Mouse (Mus musculus): ENCODE measurements around the gene Clock.

The Clock gene

GRCm38 (mm10) chr5:76285699-76286098 is 18.9 kb downstream of the Clock start:
- no peak for DNase-seq (ENCODE audit: extremely low spot score, low read depth, low spot score)

DNA sequence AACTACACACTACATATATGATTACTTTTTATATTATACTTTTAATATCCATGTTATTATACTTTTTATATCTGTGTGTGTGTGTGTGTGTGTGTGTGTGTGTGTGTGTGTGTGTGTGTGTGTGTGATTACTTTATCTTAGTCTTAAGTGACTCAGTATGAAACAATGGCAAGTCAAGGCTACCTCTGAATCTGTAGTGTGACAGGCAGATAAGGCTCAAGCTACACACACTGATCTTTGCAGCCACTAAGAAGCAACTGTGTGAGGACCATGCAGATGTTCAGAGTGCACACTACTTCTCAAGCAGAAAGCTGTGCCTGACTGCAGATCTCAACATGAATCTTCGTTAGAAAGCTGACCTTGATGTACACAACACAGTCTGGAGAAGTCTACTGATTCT is 20.7 kb downstream of the Clock start:
- no peak for DNase-seq (ENCODE audit: extremely low spot score, low read depth, low spot score)

DNA sequence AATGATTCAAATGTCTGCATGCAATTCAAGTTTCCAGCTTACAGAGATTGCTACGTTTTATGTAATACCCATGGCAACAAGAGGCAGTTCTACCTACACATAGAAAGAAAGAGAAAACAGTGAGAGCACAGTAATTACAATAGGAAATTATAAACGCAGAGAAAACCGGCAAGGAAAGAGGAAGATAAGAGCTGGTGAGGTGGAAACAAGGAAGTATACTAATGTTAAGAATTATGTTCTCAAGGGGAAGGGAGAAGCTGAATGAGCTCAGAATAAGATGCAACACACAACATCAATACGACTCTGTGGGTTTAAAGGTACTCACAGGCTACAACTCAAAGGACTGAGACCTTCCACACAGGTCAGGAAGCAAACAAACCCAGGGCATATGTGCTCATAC is 29.6 kb downstream of the Clock start:
- DNase-seq (ENCODE audit: extremely low spot score, low read depth, low spot score) = no peak

GRCm38 (mm10) chr5:76250948-76251347 is 53.6 kb downstream of the Clock start:
- DNase-seq (ENCODE audit: extremely low spot score, low read depth, low spot score) = no peak

- no peak for DNase-seq (ENCODE audit: extremely low spot score, low read depth, low spot score)
Measured at GRCm38 (mm10) chr5:76246539-76246938, 58.1 kb downstream of the Clock start.

DNA sequence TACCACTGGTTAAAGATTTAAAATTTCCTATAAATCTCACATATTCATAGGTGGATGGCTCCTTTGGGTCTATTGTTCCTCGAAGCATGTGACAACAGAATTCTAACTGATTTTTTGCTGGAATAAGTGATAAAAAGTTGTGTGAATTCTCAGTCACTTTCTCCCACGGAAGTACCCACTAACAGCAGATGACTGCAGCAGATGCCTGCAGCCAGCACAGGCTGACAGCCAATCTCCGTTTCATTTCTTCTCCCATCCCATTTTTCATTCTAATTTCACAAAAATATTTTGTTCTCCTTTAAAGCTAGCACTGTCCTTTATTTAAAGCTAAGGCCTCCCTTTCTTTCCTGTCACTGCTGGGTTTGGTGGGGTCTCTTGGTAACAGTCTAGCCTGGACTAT is 59.2 kb downstream of the Clock start:
- no peak for DNase-seq (ENCODE audit: extremely low spot score, low read depth, low spot score)

- DNase-seq (ENCODE audit: extremely low spot score, low read depth, low spot score) = no peak
Measured at GRCm38 (mm10) chr5:76244430-76244829, 60.2 kb downstream of the Clock start.

GRCm38 (mm10) chr5:76243929-76244328 is 60.7 kb downstream of the Clock start:
- no peak for DNase-seq (ENCODE audit: extremely low spot score, low read depth, low spot score)

DNA sequence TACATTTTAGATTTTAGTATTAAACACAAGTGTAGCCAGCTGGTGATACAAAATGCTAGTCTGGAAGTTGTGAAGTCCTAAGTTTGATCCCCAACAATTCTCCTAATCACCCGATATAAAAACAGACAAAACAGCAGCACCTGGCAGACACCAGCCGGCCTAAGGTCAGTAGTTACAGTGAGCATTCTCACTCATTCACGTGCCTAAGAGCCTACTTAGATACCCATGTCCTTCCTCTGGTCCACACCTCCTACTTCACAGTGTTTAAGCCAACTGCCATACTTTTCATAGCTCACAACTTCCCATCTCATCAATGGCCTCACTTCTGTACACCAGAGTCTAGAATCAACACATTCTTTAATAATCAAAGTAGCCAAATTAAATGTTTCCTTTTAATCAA is 61.3 kb downstream of the Clock start:
- no peak for DNase-seq (ENCODE audit: extremely low spot score, low read depth, low spot score)

DNA sequence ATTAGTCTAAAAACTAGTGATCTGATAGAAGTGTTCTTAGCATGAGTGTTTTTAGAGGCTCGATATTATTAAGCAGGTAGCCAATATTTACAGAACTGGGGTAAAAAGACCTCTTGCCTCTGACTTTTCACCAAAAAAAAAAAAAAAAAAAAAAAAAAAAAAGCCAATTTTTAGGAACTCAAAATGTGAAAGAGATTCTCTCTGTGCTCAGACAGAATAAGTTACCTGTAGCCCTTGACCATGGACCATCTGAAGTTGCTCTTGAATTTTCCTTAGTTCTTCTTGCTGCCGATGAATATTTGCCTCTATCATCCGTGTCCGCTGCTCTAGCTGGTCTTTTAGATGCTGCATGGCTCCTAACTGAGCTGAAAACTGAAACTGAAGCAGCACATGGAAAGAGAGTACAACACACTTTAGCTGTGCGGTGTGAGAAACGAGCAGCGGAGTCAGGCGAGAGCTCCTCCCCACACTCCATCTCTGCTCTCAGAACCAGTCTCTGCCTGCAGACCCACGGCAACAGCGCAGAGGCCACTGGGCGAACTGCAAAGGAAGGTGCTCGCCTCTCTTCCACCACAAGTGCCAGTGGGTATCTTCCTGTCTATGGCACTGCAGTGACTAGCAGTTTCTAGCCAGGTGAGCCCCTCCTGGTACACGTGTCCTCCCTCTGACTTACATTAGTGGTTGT is 73.3 kb downstream of the Clock start:
- no peak for DNase-seq (ENCODE audit: extremely low spot score, low read depth, low spot score)

DNA sequence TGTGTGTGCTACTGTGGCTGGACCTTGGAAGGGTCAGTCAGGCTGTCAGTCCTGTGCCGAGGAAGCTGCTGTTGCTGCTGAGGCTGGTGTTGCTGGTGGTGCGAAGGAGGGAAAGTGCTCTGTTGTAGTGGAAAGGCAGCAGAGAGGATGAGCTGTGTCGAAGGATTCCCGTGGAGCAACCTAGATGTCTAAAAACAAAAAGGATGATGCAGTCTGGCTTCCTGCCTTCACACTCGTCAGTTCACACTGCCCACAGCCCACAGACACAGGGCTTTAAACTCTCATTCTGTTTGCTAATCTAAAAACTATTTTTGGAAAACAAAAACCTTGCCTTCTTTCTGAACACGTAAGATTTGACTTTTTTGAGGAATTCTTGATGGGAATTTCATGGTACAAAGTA is 87.9 kb downstream of the Clock start:
- no peak for DNase-seq (ENCODE audit: extremely low spot score, low read depth, low spot score)

DNA sequence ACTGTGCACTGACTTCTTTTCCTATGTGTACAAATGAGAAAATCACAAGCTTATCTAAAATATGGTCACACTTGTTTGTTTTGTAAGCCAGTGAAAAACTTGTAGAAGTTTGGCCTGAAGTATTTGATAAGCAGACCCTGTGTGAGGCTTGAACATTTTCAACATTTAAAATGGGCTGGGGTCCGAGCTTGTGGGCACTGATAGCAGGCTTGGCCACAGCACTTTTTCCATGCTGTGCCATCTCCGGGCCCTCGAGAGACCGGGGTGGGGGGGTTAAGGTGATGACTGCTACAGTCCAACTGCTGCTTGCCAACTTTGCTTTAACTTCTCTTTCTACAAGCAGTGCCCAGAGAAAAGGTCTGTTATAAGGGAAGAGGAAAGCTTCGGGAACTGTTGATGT is 96.5 kb downstream of the Clock start:
- DNase-seq (ENCODE audit: extremely low spot score, low read depth, low spot score) = no peak

DNA sequence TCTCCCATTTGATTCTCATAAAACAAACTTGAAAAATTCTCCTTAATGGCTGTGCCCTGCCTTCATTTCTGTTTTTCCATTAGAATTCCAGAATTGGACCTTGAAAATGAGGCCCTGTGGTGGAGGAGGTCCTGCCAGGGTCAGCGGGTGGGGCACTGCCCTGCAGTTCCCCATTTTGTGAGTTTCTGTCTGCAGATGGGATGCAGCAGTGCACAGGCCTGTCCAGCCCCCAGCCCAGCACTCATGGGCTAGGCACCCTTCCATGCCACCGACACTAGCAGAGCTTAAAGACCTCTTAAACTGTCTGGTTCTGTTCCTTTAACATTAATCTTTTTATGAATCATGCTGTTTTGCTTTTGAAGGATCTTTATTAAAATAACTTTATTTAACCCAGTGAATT is 98.7 kb downstream of the Clock start:
- no peak for DNase-seq (ENCODE audit: extremely low spot score, low read depth, low spot score)

GRCm38 (mm10) chr5:76203171-76203570 is 101.4 kb downstream of the Clock start:
- no peak for DNase-seq (ENCODE audit: extremely low spot score, low read depth, low spot score)

DNA sequence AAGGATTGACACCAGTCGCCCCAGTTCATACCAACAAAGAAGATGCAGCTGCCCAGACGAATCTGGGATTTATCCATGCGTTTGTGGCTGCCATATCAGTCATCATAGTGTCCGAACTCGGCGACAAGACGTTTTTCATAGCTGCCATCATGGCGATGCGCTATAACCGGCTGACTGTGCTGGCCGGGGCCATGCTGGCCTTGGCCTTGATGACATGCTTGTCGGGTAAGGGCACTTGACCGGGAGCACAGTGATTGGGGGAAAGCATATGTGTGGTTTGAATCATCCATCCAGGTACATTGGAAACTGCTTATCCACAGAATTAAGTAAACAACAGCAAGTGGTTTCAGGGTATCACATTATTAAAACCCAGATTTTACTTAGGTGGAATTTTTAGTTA is 105.2 kb downstream of the Clock start:
- no peak for DNase-seq (ENCODE audit: extremely low spot score, low read depth, low spot score)

- no peak for DNase-seq (ENCODE audit: extremely low spot score, low read depth, low spot score)
Measured at GRCm38 (mm10) chr5:76194377-76194945, 110.1 kb downstream of the Clock start.

- DNase-seq (ENCODE audit: extremely low spot score, low read depth, low spot score) = no peak
Measured at GRCm38 (mm10) chr5:76193075-76193474, 111.5 kb downstream of the Clock start.

DNA sequence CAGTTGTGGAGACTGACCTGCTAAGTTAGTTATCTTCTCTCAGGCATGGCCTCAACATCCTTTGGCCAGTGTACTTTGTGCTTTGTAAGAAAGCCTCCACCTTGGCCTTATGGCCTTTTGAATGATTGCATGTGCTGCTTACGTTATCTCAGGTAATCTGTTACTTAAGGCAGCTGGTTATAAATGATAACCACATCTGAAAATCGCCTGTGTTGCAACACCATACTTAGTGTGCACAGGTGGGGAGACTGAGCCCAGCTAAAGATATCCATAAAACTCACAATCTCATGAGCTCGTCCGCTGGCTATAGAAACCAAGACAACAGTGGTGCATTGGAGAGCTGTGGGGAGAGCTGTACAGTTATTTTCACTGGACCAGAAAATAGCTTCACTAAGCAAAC is 114.0 kb downstream of the Clock start:
- DNase-seq (ENCODE audit: extremely low spot score, low read depth, low spot score) = no peak

- no peak for DNase-seq (ENCODE audit: extremely low spot score, low read depth, low spot score)
Measured at GRCm38 (mm10) chr5:76187885-76188284, 116.7 kb downstream of the Clock start.

DNA sequence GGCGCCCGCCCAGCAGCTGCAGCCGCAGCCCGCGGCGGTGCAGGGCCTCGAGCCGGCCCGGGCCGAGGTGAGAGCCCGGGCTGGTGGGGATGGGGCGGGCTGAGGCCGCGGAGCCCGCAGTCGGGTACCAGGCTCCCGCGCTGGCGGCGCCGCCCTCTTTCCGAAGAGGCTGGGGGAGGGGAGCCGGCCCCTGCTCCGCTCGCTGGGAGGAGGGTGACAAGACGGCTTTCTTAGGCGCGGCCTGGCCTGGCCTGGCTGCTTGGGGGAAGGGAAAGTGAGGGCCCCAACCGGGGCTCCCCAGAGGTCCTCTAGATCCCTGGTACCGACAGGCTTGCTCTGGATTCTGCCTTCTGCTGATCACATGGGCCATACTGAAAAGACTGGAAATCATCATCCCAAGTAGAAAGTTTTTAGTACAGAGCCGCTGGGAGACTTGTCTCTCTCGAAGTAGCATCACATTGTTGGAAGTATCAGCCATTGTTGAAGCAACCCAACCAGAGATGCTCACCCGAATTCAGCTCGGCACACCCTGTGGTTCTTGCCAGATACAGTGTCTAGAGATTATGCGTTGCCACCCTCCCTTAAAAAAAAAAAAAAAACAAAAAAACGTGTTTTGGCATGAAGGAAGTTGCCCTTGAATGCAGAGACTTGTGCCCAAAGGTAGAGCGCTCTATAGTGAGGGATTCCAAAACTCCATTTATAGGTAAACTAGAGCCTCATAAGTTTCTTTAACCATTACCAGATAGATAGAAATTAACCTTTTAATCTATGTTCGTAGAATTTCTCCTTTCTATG is 120.1 kb downstream of the Clock start:
- DNase-seq (ENCODE audit: extremely low spot score, low read depth, low spot score) = peak; percentile 22

DNA sequence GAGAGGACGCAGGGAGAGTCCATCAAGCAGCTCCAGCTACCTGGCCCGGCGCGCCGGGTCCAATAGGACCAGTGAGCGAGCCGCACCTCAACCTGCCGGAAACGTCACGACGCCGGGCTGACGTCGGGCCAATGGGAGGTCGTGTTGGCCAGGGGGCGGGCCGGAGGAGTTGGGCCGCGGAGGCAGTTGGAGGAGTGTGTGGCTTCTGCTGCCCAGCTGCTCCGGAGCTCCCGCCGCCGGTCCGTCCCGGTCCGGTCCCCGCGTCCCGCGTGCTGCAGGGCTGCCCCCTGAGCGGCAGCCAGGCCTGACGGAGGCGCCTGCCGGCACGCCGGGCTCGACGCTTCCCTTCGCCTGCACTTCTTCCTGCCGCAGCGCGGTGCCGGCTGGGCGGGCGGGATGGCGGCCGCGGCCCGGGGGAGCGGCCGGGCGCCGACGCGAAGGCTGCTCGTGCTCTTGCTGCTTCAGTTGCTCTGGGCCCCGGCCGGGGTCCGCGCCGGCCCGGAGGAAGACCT is 120.8 kb downstream of the Clock start, which contains the start of gene Tmem165:
Tmem165 (plus strand) TSS at position 131 of the 512 bp plus-strand sequence.
- DNase-seq (ENCODE audit: extremely low spot score, low read depth, low spot score) = peak; percentile 39

Data from hindlimb bud, embryonic 11.5 days (tissue).